Mouse (Mus musculus) stomach, postnatal 0 days (tissue): ENCODE data around the gene Gm5269. TPM values are rescaled to one million over a fixed set of nuclear protein-coding genes. Genes with fewer than 3 reads are reported as not detected.

Experiments used
- ATAC-seq: fragments of 200-750 bp; cut with Nextera tagmentation; 2 replicates; pipeline ENCODE4 v1.8.0; 2017; ENCODE audit not compliant: low FRiP score, low TSS enrichment
- DNase-seq: peaks from one replicate; pipeline ENCODE4 v3.0.0-alpha.2; 2016; ENCODE audit warnings: low spot score
- H3K27ac ChIP-seq: fragments of 300-500 bp; sonication (generic); replicated peaks from 2 replicates; pipeline ENCODE4 v1.5.1; 2014; ENCODE audit warnings: mild to moderate bottlenecking, control low read depth
- H3K27me3 ChIP-seq: fragments of 300-500 bp; sonication (generic); 2 replicates; pipeline ENCODE4 v1.6.1; 2014; ENCODE audit warnings: low read length; ENCODE audit not compliant: control insufficient read depth, insufficient read depth
- H3K36me3 ChIP-seq: fragments of 300-500 bp; sonication (generic); 2 replicates; pipeline ENCODE4 v1.6.1; 2014; ENCODE audit warnings: low read length, mixed read lengths; ENCODE audit not compliant: control insufficient read depth, insufficient read depth
- H3K4me1 ChIP-seq: fragments of 300-500 bp; sonication (generic); replicated peaks from 2 replicates; pipeline ENCODE4 v1.6.1; 2014; ENCODE audit warnings: antibody characterized with exemption; ENCODE audit not compliant: control insufficient read depth, insufficient read depth
- H3K4me2 ChIP-seq: fragments of 300-500 bp; sonication (generic); replicated peaks from 2 replicates; pipeline ENCODE4 v1.6.1; 2014; ENCODE audit warnings: low read depth, mild to moderate bottlenecking, control low read depth, moderate library complexity
- H3K4me3 ChIP-seq: fragments of 300-500 bp; sonication (generic); 2 replicates; pipeline ENCODE4 v1.5.1; 2014; ENCODE audit warnings: low read depth, low read length, control low read depth
- H3K9ac ChIP-seq: fragments of 300-500 bp; sonication (generic); 2 replicates; pipeline ENCODE4 v1.6.1; 2014; ENCODE audit warnings: mild to moderate bottlenecking, low read length, control low read depth, mixed read lengths
- H3K9me3 ChIP-seq: fragments of 300-500 bp; sonication (generic); 2 replicates; pipeline ENCODE4 v1.6.1; 2016; ENCODE audit warnings: low read length; ENCODE audit not compliant: control insufficient read depth
- CTCF ChIP-seq: IDR thresholded peaks from 2 replicates; pipeline ENCODE4 v1.5.1; 2016; ENCODE audit warnings: antibody characterized with exemption, low read depth, mild to moderate bottlenecking, moderate library complexity
- EP300 ChIP-seq: optimal IDR thresholded peaks from 2 replicates; pipeline ENCODE3; 2016; ENCODE audit warnings: antibody characterized with exemption
- WGBS: fragments of 180-500 bp; shearing (Covaris S2); extraction: QIAGEN DNeasy Blood & Tissue Kit; methylation state at CpG from one replicate; pipeline ENCODE4 v1.1.7; 2014; 5-methylcytosine and 5-hydroxymethylcytosine counted together
- polyA plus RNA-seq: library from polyadenylated mRNA; unstranded; fragments of >200 nt; fragmentation: Nextera tagmentation; extraction: Ambion mirVana; gene quantifications from 2 replicates; pipeline ENCODE4 v1.2.1, GENCODE M21; 2015

The Gm5269 gene
- polyA plus RNA-seq, 1 experiment from 2014 or later: not detected

GRCm38 (mm10) chr1:45845466-45845865 is 44.6 kb downstream of the Gm5269 start:
- no peak overlapping the region for H3K4me2 ChIP-seq
- DNase-seq: no peak
- no peak overlapping the region for H3K9ac ChIP-seq
- H3K36me3 ChIP-seq: no peaks in the 10 kb centered on the region
- ATAC-seq: no peak
- 95% methylated on average over 1 of the region's 1 CpGs for WGBS
- H3K4me1 ChIP-seq: no peaks in the 10 kb centered on the region
- H3K27ac ChIP-seq: no peak overlapping the region
- no peaks in the 10 kb centered on the region for H3K9me3 ChIP-seq
- no peaks in the 10 kb centered on the region for H3K27me3 ChIP-seq
- H3K4me3 ChIP-seq: no peak overlapping the region
- no peak for TF ChIP-seq EP300
- TF ChIP-seq CTCF: no peak

Other genes starting within 250 kb of the Gm5269 start
- 37.9 and 39.8 TPM in 2 replicates for gene Wdr75, start 95.1 kb downstream of the Gm5269 start, polyA plus RNA-seq
- gene Slc40a1, start 36.2 kb upstream of the Gm5269 start, polyA plus RNA-seq: 54.2 and 65.5 TPM in 2 replicates
- 0.23 and 0.62 TPM in 2 replicates for gene Dnah7b, start 176.0 kb upstream of the Gm5269 start, polyA plus RNA-seq